Mouse (Mus musculus): Measurements from ENCODE around the gene Hist1h4c. TPM values are rescaled to one million over a fixed set of nuclear protein-coding genes. Genes with fewer than 3 reads are reported as not detected.

Gene Hist1h4c
- polyA plus RNA-seq, 1 experiment from 2014 or later, result 11.2 TPM

GRCm38 (mm10) chr13:23739069-23739921 lies 41.0 kb upstream of the Hist1h4c start:
- Histone ChIP-seq H3K4me1 (ENCODE audit: insufficient read depth) (0 out of 2 replicates have a peak, but pooled peaks cover 5% of the 10 kb centered on the region), H3K36me3 (ENCODE audit: insufficient read depth) (no peaks in the 10 kb centered on the region), H3K9ac (peak overlapping the region; percentile 94), H3K27me3 (ENCODE audit: insufficient read depth, low read length) (no peaks in the 10 kb centered on the region), H3K4me2 (peak overlapping the region; percentile 90), H3K4me3 (ENCODE audit: low read depth, low read length) (peak overlapping the region; percentile 63), H3K9me3 (ENCODE audit: low read depth, low read length) (no peaks in the 10 kb centered on the region), H3K27ac (ENCODE audit: low read depth) (peak overlapping the region; percentile 100)
- peak; percentile 88 for ATAC-seq (ENCODE audit: insufficient read depth)
- peak; percentile 96 for DNase-seq
- TF ChIP-seq CTCF (IDR thresholded peaks at IDR 0.05; ENCODE audit: low read depth), result no peak
- under 1% methylated on average over 38 of the region's 39 CpGs for WGBS

- TF ChIP-seq CTCF (IDR thresholded peaks at IDR 0.05; ENCODE audit: low read depth), result peak; percentile 29; the same call in 1 of the 2 replicates
- ATAC-seq (ENCODE audit: insufficient read depth) (peak; percentile 94), DNase-seq (peak; percentile 97)
- Histone ChIP-seq H3K4me3 (ENCODE audit: low read depth, low read length) (peak within 1 kb of the TSS; percentile 63), H3K9me3 (ENCODE audit: low read depth, low read length) (no peaks in the 10 kb centered on the region), H3K27me3 (ENCODE audit: insufficient read depth, low read length) (no peaks in the 10 kb centered on the region), H3K36me3 (ENCODE audit: insufficient read depth) (no peaks in the 10 kb centered on the region), H3K4me1 (ENCODE audit: insufficient read depth) (0 out of 2 replicates have a peak, but pooled peaks cover 5% of the 10 kb centered on the region), H3K27ac (ENCODE audit: low read depth) (peak within 1 kb of the TSS; percentile 100), H3K4me2 (peak within 1 kb of the TSS; percentile 90), H3K9ac (peak within 1 kb of the TSS; percentile 94)
- under 1% methylated on average over 30 of the region's 38 CpGs for WGBS
Observed at GRCm38 (mm10) chr13:23738677-23739068, 40.4 kb upstream of the Hist1h4c start, which contains the start of gene Hist1h1c. Gene Hist1h1c, plus strand, starts transcription at chr13:23738808.

GRCm38 (mm10) chr13:23738041-23738440 lies 39.8 kb upstream of the Hist1h4c start:
- no peaks in the 10 kb centered on the region for H3K36me3 ChIP-seq (ENCODE audit: insufficient read depth)
- peak overlapping the region; percentile 100 for H3K27ac ChIP-seq (ENCODE audit: low read depth)
- 0 out of 2 replicates have a peak, but pooled peaks cover 5% of the 10 kb centered on the region for H3K4me1 ChIP-seq (ENCODE audit: insufficient read depth)
- H3K9me3 ChIP-seq (ENCODE audit: low read depth, low read length), result no peaks in the 10 kb centered on the region
- WGBS, result 23% methylated on average over 4 of the region's 4 CpGs
- H3K9ac ChIP-seq, result peak overlapping the region; percentile 94
- H3K27me3 ChIP-seq (ENCODE audit: insufficient read depth, low read length), result no peaks in the 10 kb centered on the region
- TF ChIP-seq CTCF (IDR thresholded peaks at IDR 0.05; ENCODE audit: low read depth), result no peak
- H3K4me3 ChIP-seq (ENCODE audit: low read depth, low read length), result peak overlapping the region; percentile 63
- DNase-seq (peak; percentile 51), ATAC-seq (ENCODE audit: insufficient read depth) (no peak)
- peak overlapping the region; percentile 90 for H3K4me2 ChIP-seq

- ATAC-seq (ENCODE audit: insufficient read depth) (no peak), DNase-seq (peak; percentile 11)
- no peak for TF ChIP-seq CTCF (IDR thresholded peaks at IDR 0.05; ENCODE audit: low read depth)
- no peak overlapping the region for H3K4me2 ChIP-seq
- H3K27me3 ChIP-seq (ENCODE audit: insufficient read depth, low read length), result no peaks in the 10 kb centered on the region
- no peak overlapping the region for H3K9ac ChIP-seq
- no peak overlapping the region for H3K4me3 ChIP-seq (ENCODE audit: low read depth, low read length)
- H3K9me3 ChIP-seq (ENCODE audit: low read depth, low read length), result no peaks in the 10 kb centered on the region
- 89% methylated on average over 5 of the region's 5 CpGs for WGBS
- 0 out of 2 replicates have a peak, but pooled peaks cover 5% of the 10 kb centered on the region for H3K4me1 ChIP-seq (ENCODE audit: insufficient read depth)
- H3K27ac ChIP-seq (ENCODE audit: low read depth), result peak overlapping the region; percentile 100; the same call in 1 of the 2 replicates
- H3K36me3 ChIP-seq (ENCODE audit: insufficient read depth), result no peaks in the 10 kb centered on the region
Observed at GRCm38 (mm10) chr13:23737091-23737490, 38.8 kb upstream of the Hist1h4c start.

GRCm38 (mm10) chr13:23732156-23732804 lies 34.0 kb upstream of the Hist1h4c start:
- TF ChIP-seq CTCF (IDR thresholded peaks at IDR 0.05; ENCODE audit: low read depth), result peak; percentile 84
- Histone ChIP-seq H3K4me2 (no peak overlapping the region), H3K36me3 (ENCODE audit: insufficient read depth) (no peaks in the 10 kb centered on the region), H3K4me1 (ENCODE audit: insufficient read depth) (no peaks in the 10 kb centered on the region), H3K27ac (ENCODE audit: low read depth) (no peak overlapping the region), H3K9ac (no peak overlapping the region), H3K27me3 (ENCODE audit: insufficient read depth, low read length) (no peaks in the 10 kb centered on the region), H3K4me3 (ENCODE audit: low read depth, low read length) (no peak overlapping the region), H3K9me3 (ENCODE audit: low read depth, low read length) (no peaks in the 10 kb centered on the region)
- ATAC-seq (ENCODE audit: insufficient read depth) (peak; percentile 47; the same call in 1 of the 2 replicates), DNase-seq (peak; percentile 80)
- 21% methylated on average over 8 of the region's 8 CpGs for WGBS

- H3K4me2 ChIP-seq, result no peak overlapping the region
- no peak overlapping the region for H3K27ac ChIP-seq (ENCODE audit: low read depth)
Observed at GRCm38 (mm10) chr13:23730479-23730878, 32.2 kb upstream of the Hist1h4c start.

GRCm38 (mm10) chr13:23729706-23730105 lies 31.5 kb upstream of the Hist1h4c start:
- Histone ChIP-seq H3K4me1 (ENCODE audit: insufficient read depth) (no peaks in the 10 kb centered on the region), H3K36me3 (ENCODE audit: insufficient read depth) (no peaks in the 10 kb centered on the region), H3K27ac (ENCODE audit: low read depth) (no peak overlapping the region), H3K27me3 (ENCODE audit: insufficient read depth, low read length) (no peaks in the 10 kb centered on the region), H3K9ac (no peak overlapping the region), H3K4me2 (no peak overlapping the region), H3K4me3 (ENCODE audit: low read depth, low read length) (no peak overlapping the region), H3K9me3 (ENCODE audit: low read depth, low read length) (no peaks in the 10 kb centered on the region)
- no peak for TF ChIP-seq CTCF (IDR thresholded peaks at IDR 0.05; ENCODE audit: low read depth)
- no peak for DNase-seq
- 88% methylated on average over 5 of the region's 5 CpGs for WGBS
- no peak for ATAC-seq (ENCODE audit: insufficient read depth)

More at GRCm38 (mm10) chr13:23730479-23730878, 32.2 kb upstream of the Hist1h4c start:
- H3K9ac ChIP-seq, result no peak overlapping the region
- H3K9me3 ChIP-seq (ENCODE audit: low read depth, low read length), result no peaks in the 10 kb centered on the region
- H3K4me3 ChIP-seq (ENCODE audit: low read depth, low read length), result no peak overlapping the region
- 20% methylated on average over 8 of the region's 8 CpGs for WGBS
- TF ChIP-seq CTCF (IDR thresholded peaks at IDR 0.05; ENCODE audit: low read depth), result no peak
- no peaks in the 10 kb centered on the region for H3K27me3 ChIP-seq (ENCODE audit: insufficient read depth, low read length)
- no peaks in the 10 kb centered on the region for H3K4me1 ChIP-seq (ENCODE audit: insufficient read depth)
- ATAC-seq (ENCODE audit: insufficient read depth) (no peak), DNase-seq (peak; percentile 64)
- H3K36me3 ChIP-seq (ENCODE audit: insufficient read depth), result no peaks in the 10 kb centered on the region

All from lung, embryonic 14.5 days (tissue).